Mouse (Mus musculus) ES-E14 (cell line): ENCODE data around the gene Arhgap29. TPM values are rescaled to one million over a fixed set of nuclear protein-coding genes. Genes with fewer than 3 reads are reported as not detected.

Experiments used
- DNase-seq: peaks from one replicate; pipeline ENCODE4 v3.0.0-alpha.2; 2013; ENCODE audit warnings: low read depth, low spot score
- H3K27ac ChIP-seq: 2 replicates; pipeline ENCODE4 v1.5.1; 2012; ENCODE audit warnings: low read depth, mild to moderate bottlenecking, low read length, moderate library complexity, mixed read lengths; ENCODE audit not compliant: poor library complexity, insufficient read depth, severe bottlenecking
- H3K36me3 ChIP-seq: 2 replicates; pipeline ENCODE4 v1.6.1; 2012; ENCODE audit warnings: mild to moderate bottlenecking, low read length, moderate library complexity, mixed read lengths; ENCODE audit not compliant: control insufficient read depth, poor library complexity, insufficient read depth, severe bottlenecking
- H3K4me1 ChIP-seq, 2 experiments: fragments of 150-350 bp in 1 of 2; sonication (generic) in 1 of 2; 2 replicates each; pipeline ENCODE4 v1.6.1; 2012; ENCODE audit warnings: low read length in 2 of 2, mild to moderate bottlenecking in 1 of 2, mixed read lengths in 1 of 2; ENCODE audit not compliant: control insufficient read depth in 2 of 2, insufficient read depth in 2 of 2, poor library complexity in 1 of 2
- H3K4me3 ChIP-seq, 2 experiments: fragments of 150-350 bp in 1 of 2; sonication (generic) in 1 of 2; 2 replicates each; pipeline ENCODE4 v1.5.1; 2012; ENCODE audit warnings: low read length in 2 of 2, low read depth in 1 of 2, mild to moderate bottlenecking in 1 of 2, mixed read lengths in 1 of 2; ENCODE audit not compliant: insufficient read depth in 1 of 2, poor library complexity in 1 of 2, severe bottlenecking in 1 of 2
- H3K9ac ChIP-seq: 2 replicates; pipeline ENCODE4 v1.6.1; 2012; ENCODE audit warnings: low read depth, mild to moderate bottlenecking, low read length, mixed read lengths; ENCODE audit not compliant: poor library complexity, insufficient read depth, severe bottlenecking
- H3K9me3 ChIP-seq: fragments of 150-350 bp; sonication (generic); 2 replicates; pipeline ENCODE4 v1.6.1; 2012; ENCODE audit warnings: low read depth, mild to moderate bottlenecking, low read length; ENCODE audit not compliant: control insufficient read depth, insufficient read depth
- CHD2 ChIP-seq: IDR thresholded peaks from 2 replicates; pipeline ENCODE4 v1.6.1; 2014; ENCODE audit warnings: mild to moderate bottlenecking, low read depth, low read length, inconsistent platforms
- HCFC1 ChIP-seq: IDR thresholded peaks from 2 replicates; pipeline ENCODE4 v1.6.1; 2012; ENCODE audit warnings: low read length, inconsistent platforms, borderline replicate concordance; ENCODE audit not compliant: insufficient read depth
- MAFK ChIP-seq: IDR thresholded peaks from 2 replicates; pipeline ENCODE4 v1.6.1; 2014; ENCODE audit warnings: mild to moderate bottlenecking, low read depth, low read length, inconsistent platforms; ENCODE audit not compliant: insufficient read depth
- ZC3H11A ChIP-seq: IDR thresholded peaks from 2 replicates; pipeline ENCODE4 v1.6.1; 2012; ENCODE audit warnings: low read depth, mild to moderate bottlenecking, inconsistent platforms, low read length, borderline replicate concordance
- ZNF384 ChIP-seq: IDR thresholded peaks from 2 replicates; pipeline ENCODE4 v1.6.1; 2012; ENCODE audit warnings: low read depth, low read length, inconsistent platforms
- in situ Hi-C, 2 experiments: fragments of 600-800 bp; cut with MboI; formaldehyde crosslinking; loops; one replicate each; pipeline ENCODE4 v1.15.1; 2025; ENCODE audit warnings: low sequenced_read_pairs in 2 of 2, inconsistent platforms in 1 of 2; ENCODE audit not compliant: unreplicated experiment in 2 of 2
- total RNA-seq: library from RNA; depleted of rRNA; stranded (reverse); fragments of 300-350 nt; gene quantifications from 2 replicates; pipeline ENCODE4 v1.2.3, GENCODE M21; 2012

Arhgap29 gene
- total RNA-seq, 1 experiment = 25.1 TPM

GRCm38 (mm10) chr3:121946765-121947164, 5.6 kb upstream of the Arhgap29 start:
- H3K27ac ChIP-seq = no peak overlapping the region
- H3K4me1 ChIP-seq = no peaks in the 10 kb centered on the region
- no peaks in the 10 kb centered on the region for H3K36me3 ChIP-seq
- in situ Hi-C loops = no loop called here
- no peak overlapping the region for H3K4me3 ChIP-seq
- H3K9ac ChIP-seq = no peak overlapping the region
- no peaks in the 10 kb centered on the region for H3K9me3 ChIP-seq
- TF ChIP-seq CHD2 (no peak), HCFC1 (no peak), ZNF384 (no peak), MAFK (no peak), ZC3H11A (no peak)
- no peak for DNase-seq

- no peak overlapping the region for H3K27ac ChIP-seq
- TF ChIP-seq ZNF384 = no peak
- no peak for TF ChIP-seq HCFC1
- TF ChIP-seq MAFK = no peak
- TF ChIP-seq ZC3H11A = no peak
- no peak for TF ChIP-seq CHD2
- in situ Hi-C loops = loop anchor here (10.0 to 25.0 kb wide), 3 partner anchors 155 to 185 kb away; no protein-coding TSS in a partner anchor
These were observed 2.2 kb upstream of the Arhgap29 start for GRCm38 (mm10) chr3:121950139-121950538.

GRCm38 (mm10) chr3:121951116-121951515, 1.2 kb upstream of the Arhgap29 start:
- Histone ChIP-seq H3K4me1 (no peaks in the 10 kb centered on the region; a peak in 1 of 4 replicates), H3K9me3 (no peaks in the 10 kb centered on the region), H3K27ac (no peak overlapping the region), H3K4me3 (no peak overlapping the region), H3K36me3 (no peaks in the 10 kb centered on the region), H3K9ac (no peak overlapping the region)
- no peak for TF ChIP-seq ZC3H11A
- TF ChIP-seq HCFC1 = no peak
- no peak for TF ChIP-seq MAFK
- TF ChIP-seq ZNF384 = no peak
- TF ChIP-seq CHD2 = no peak
- in situ Hi-C loops = loop anchor here (10.0 to 25.0 kb wide), 3 partner anchors 154 to 184 kb away; no protein-coding TSS in a partner anchor
- DNase-seq = no peak

More at GRCm38 (mm10) chr3:121950139-121950538, 2.2 kb upstream of the Arhgap29 start:
- no peak overlapping the region for H3K9ac ChIP-seq
- no peak for DNase-seq
- H3K9me3 ChIP-seq = no peaks in the 10 kb centered on the region
- no peaks in the 10 kb centered on the region for H3K36me3 ChIP-seq
- no peak overlapping the region for H3K4me3 ChIP-seq
- no peaks in the 10 kb centered on the region; a peak in 1 of 4 replicates for H3K4me1 ChIP-seq

GRCm38 (mm10) chr3:121953049-121953432, 700 bp downstream of the Arhgap29 start:
- H3K27ac ChIP-seq = no peak overlapping the region
- no peaks in the 10 kb centered on the region; a peak in 1 of 4 replicates for H3K4me1 ChIP-seq
- TF ChIP-seq CHD2 (no peak), MAFK (no peak), ZC3H11A (no peak), HCFC1 (no peak), ZNF384 (no peak)
- H3K4me3 ChIP-seq = peak overlapping the region; percentile 71 to 93
- DNase-seq = peak; percentile 79
- H3K9ac ChIP-seq = peak overlapping the region; percentile 67
- H3K36me3 ChIP-seq = no peaks in the 10 kb centered on the region
- no peaks in the 10 kb centered on the region for H3K9me3 ChIP-seq
- in situ Hi-C loops = loop anchor here (10.0 to 25.0 kb wide), 3 partner anchors 152 to 182 kb away; no protein-coding TSS in a partner anchor
